Mouse (Mus musculus) layer of hippocampus, postnatal 25 days (tissue): ENCODE data around the gene Bmp6. TPM values are rescaled to one million over a fixed set of nuclear protein-coding genes. Genes with fewer than 3 reads are reported as not detected.

ENCODE experiments used
- DNase-seq, 2 experiments: peaks; one replicate each; pipeline ENCODE4 v3.0.0; 2022; ENCODE audit warnings: mixed read lengths in 2 of 2, low spot score in 1 of 2; ENCODE audit errors: extremely low spot score in 1 of 2
- total RNA-seq, 2 experiments: library from RNA; stranded (reverse); gene quantifications; 2 replicates each; pipeline ENCODE4 v1.2.3; 2021

Bmp6 gene
- 1 to 10 TPM; 3.8 to 4.3 TPM for total RNA-seq

- peak; percentile 47 for DNase-seq
Measured at GRCm38 (mm10) chr13:38344713-38345430, at the start of gene Bmp6. Gene Bmp6, plus strand, starts transcription at chr13:38345107.

GRCm38 (mm10) chr13:38296166-38296565 lies 48.7 kb upstream of the Bmp6 start:
- DNase-seq, result no peak

GRCm38 (mm10) chr13:38296601-38297000 lies 48.3 kb upstream of the Bmp6 start:
- DNase-seq, result no peak

GRCm38 (mm10) chr13:38311125-38311524 lies 33.8 kb upstream of the Bmp6 start:
- DNase-seq, result no peak

GRCm38 (mm10) chr13:38312357-38313040 lies 32.4 kb upstream of the Bmp6 start:
- no peak for DNase-seq

GRCm38 (mm10) chr13:38314590-38314989 lies 30.3 kb upstream of the Bmp6 start:
- no peak for DNase-seq

GRCm38 (mm10) chr13:38318418-38318817 lies 26.5 kb upstream of the Bmp6 start:
- DNase-seq, result no peak

GRCm38 (mm10) chr13:38320354-38320753 lies 24.6 kb upstream of the Bmp6 start:
- DNase-seq, result no peak

- DNase-seq, result no peak
Measured at GRCm38 (mm10) chr13:38324452-38324851, 20.5 kb upstream of the Bmp6 start.

- DNase-seq, result no peak
Measured at GRCm38 (mm10) chr13:38327377-38327776, 17.5 kb upstream of the Bmp6 start.

- no peak for DNase-seq
Measured at GRCm38 (mm10) chr13:38333496-38333895, 11.4 kb upstream of the Bmp6 start.

GRCm38 (mm10) chr13:38342598-38342997 lies 2.3 kb upstream of the Bmp6 start:
- peak; percentile 23 to 73 for DNase-seq

GRCm38 (mm10) chr13:38343202-38343601 lies 1.7 kb upstream of the Bmp6 start:
- no peak for DNase-seq

- DNase-seq, result peak in 1 of 2 experiments; percentile 9
Measured at GRCm38 (mm10) chr13:38345431-38345820, 519 bp downstream of the Bmp6 start.

- no peak for DNase-seq
Measured at GRCm38 (mm10) chr13:38346096-38346915, 1.4 kb downstream of the Bmp6 start.

- no peak for DNase-seq
Measured at GRCm38 (mm10) chr13:38347021-38347774, 2.3 kb downstream of the Bmp6 start.

GRCm38 (mm10) chr13:38347775-38348135 lies 2.8 kb downstream of the Bmp6 start:
- no peak for DNase-seq

GRCm38 (mm10) chr13:38349046-38349445 lies 4.1 kb downstream of the Bmp6 start:
- no peak for DNase-seq

GRCm38 (mm10) chr13:38349818-38350217 lies 4.9 kb downstream of the Bmp6 start:
- no peak for DNase-seq

- DNase-seq, result no peak
Measured at GRCm38 (mm10) chr13:38351996-38352395, 7.1 kb downstream of the Bmp6 start.
